In the genomic region with DNA sequence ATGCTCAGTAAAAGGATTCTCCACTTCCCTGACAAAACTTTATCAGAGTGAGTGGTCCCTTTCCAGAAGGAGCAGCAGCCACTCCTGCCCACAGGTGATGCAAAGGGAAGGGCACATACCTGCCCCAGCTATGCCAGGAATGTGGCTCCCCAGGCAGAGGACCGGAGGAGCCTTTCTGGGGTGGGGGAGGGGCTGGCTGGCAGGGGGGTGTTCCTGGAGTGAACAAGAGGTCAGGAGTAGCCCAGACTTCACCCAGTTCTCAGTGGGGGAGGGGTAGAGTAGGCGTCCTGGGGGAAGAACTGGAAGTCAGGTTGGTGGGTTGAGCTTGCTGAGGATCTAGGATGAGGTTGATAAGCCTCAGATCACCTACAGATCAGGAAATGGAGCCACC, we compare ENCODE assay signal across 11 mouse cellular contexts. TPM values are rescaled to one million over a fixed set of nuclear protein-coding genes. Genes with fewer than 3 reads are reported as not detected.
DNase-seq lines count a peak whose midpoint lies in the region; ATAC-seq lines count a peak whose summit lies in the region.
"Had no signal": no experiment of that assay in that cellular context is flagged by ENCODE, and none has a peak within 500 bp of the region (broad histone marks: within the 10 kb centered on the region; RNA-seq: fewer than 3 reads in every experiment).

No protein-coding gene starts in this region.

- intact Hi-C loops in left cerebral cortex, postnatal 14 days (cut with DNase I): no loop called here

- DNase-seq in midbrain, embryonic 10.5 days (ENCODE audit: low spot score): no peak
- DNase-seq in left cerebral cortex, postnatal 14 days (ENCODE audit: low spot score in 2 of 2): no peak
- DNase-seq in ovary, postnatal 10 days (ENCODE audit: low spot score): no peak
- DNase-seq: cerebellum, adult 11-12 months; gastrocnemius, postnatal 10 days; layer of hippocampus, postnatal 36 days had no signal

- peaks cover 95% of the 10 kb centered on the region for H3K4me1 ChIP-seq in midbrain, embryonic 10.5 days
- peaks cover 44% of the 10 kb centered on the region for H3K4me1 ChIP-seq in midbrain, embryonic 16.5 days (ENCODE audit: control insufficient read depth, insufficient read depth, low read length)
- H3K4me1 ChIP-seq in intestine, embryonic 16.5 days (ENCODE audit: control insufficient read depth, insufficient read depth, low read length): peaks cover 68% of the 10 kb centered on the region
- peaks cover 68% of the 10 kb centered on the region for H3K4me1 ChIP-seq in limb, embryonic 15.5 days
- peaks cover 55% of the 10 kb centered on the region for H3K4me1 ChIP-seq in stomach, embryonic 15.5 days

- no peak overlapping the region; the same call in 1 of the 2 replicates for H3K27ac ChIP-seq in midbrain, embryonic 10.5 days (replicated peaks)
- no peak overlapping the region for H3K27ac ChIP-seq in midbrain, embryonic 16.5 days (ENCODE audit: low read length)
- peak overlapping the region; percentile 86 for H3K27ac ChIP-seq in intestine, embryonic 16.5 days (ENCODE audit: low read length)
- peak overlapping the region; percentile 66; the same call in 1 of the 2 replicates for H3K27ac ChIP-seq in limb, embryonic 15.5 days
- H3K27ac ChIP-seq in stomach, embryonic 15.5 days: peak overlapping the region; percentile 76

- peaks cover 56% of the 10 kb centered on the region for H3K36me3 ChIP-seq in midbrain, embryonic 10.5 days
- peaks cover 7% of the 10 kb centered on the region; the same call in 1 of the 2 replicates for H3K36me3 ChIP-seq in midbrain, embryonic 16.5 days (ENCODE audit: control insufficient read depth, insufficient read depth, low read length)
- H3K36me3 ChIP-seq in intestine, embryonic 16.5 days (ENCODE audit: control insufficient read depth, insufficient read depth, low read length): peaks cover 4% of the 10 kb centered on the region; the same call in 1 of the 2 replicates
- peaks cover 14% of the 10 kb centered on the region for H3K36me3 ChIP-seq in limb, embryonic 15.5 days
- H3K36me3 ChIP-seq in stomach, embryonic 15.5 days: no peaks in the 10 kb centered on the region

- H3K4me3 ChIP-seq in midbrain, embryonic 10.5 days: 0 out of 2 replicates have a peak overlapping the region, but pooled peaks have one; percentile 4
- H3K4me3 ChIP-seq in midbrain, embryonic 16.5 days (ENCODE audit: low read depth, low read length): no peak overlapping the region
- no peak overlapping the region for H3K4me3 ChIP-seq in intestine, embryonic 16.5 days (ENCODE audit: low read length)
- no peak overlapping the region for H3K4me3 ChIP-seq in limb, embryonic 15.5 days
- no peak overlapping the region for H3K4me3 ChIP-seq in stomach, embryonic 15.5 days (replicated peaks)

- no peak for ATAC-seq in midbrain, embryonic 16.5 days
- no peak for ATAC-seq in intestine, embryonic 16.5 days
- ATAC-seq in limb, embryonic 15.5 days (ENCODE audit: insufficient number of reproducible peaks, low FRiP score, low TSS enrichment, low read depth): no peak
- ATAC-seq in stomach, embryonic 15.5 days (ENCODE audit: insufficient read depth, low FRiP score, low read depth): no peak
- no peak for ATAC-seq in monocyte, adult 5-6 weeks (replicated peaks; ENCODE audit: insufficient number of reproducible peaks, low FRiP score, low TSS enrichment, poor library complexity, severe bottlenecking)

- H3K9ac ChIP-seq in midbrain, embryonic 16.5 days (ENCODE audit: low read depth, low read length): no peak overlapping the region; the same call in 1 of the 2 replicates
- no peak overlapping the region; the same call in 1 of the 2 replicates for H3K9ac ChIP-seq in intestine, embryonic 16.5 days (ENCODE audit: low read depth, low read length)
- no peak overlapping the region for H3K9ac ChIP-seq in limb, embryonic 15.5 days
- no peak overlapping the region for H3K9ac ChIP-seq in stomach, embryonic 15.5 days

- no peaks in the 10 kb centered on the region for H3K9me3 ChIP-seq in midbrain, embryonic 10.5 days (replicated peaks)
- no peaks in the 10 kb centered on the region for H3K9me3 ChIP-seq in midbrain, embryonic 16.5 days (replicated peaks; ENCODE audit: control insufficient read depth, low read length, poor library complexity, severe bottlenecking)
- no peaks in the 10 kb centered on the region for H3K9me3 ChIP-seq in intestine, embryonic 16.5 days (ENCODE audit: control insufficient read depth, low read length)
- no peaks in the 10 kb centered on the region for H3K9me3 ChIP-seq in limb, embryonic 15.5 days
- no peaks in the 10 kb centered on the region for H3K9me3 ChIP-seq in stomach, embryonic 15.5 days

- 31% methylated on average over 2 of the region's 2 CpGs for WGBS in midbrain, embryonic 10.5 days
- WGBS in midbrain, embryonic 16.5 days: 31% methylated on average over 2 of the region's 2 CpGs
- 26% methylated on average over 2 of the region's 2 CpGs for WGBS in intestine, embryonic 16.5 days
- WGBS in limb, embryonic 15.5 days: 9% methylated on average over 2 of the region's 2 CpGs
- 16% methylated on average over 2 of the region's 2 CpGs for WGBS in stomach, embryonic 15.5 days

- H3K4me2 ChIP-seq in midbrain, embryonic 16.5 days (ENCODE audit: low read length): no peak overlapping the region
- H3K4me2 ChIP-seq in intestine, embryonic 16.5 days (ENCODE audit: low read depth, low read length): no peak overlapping the region
- H3K4me2 ChIP-seq in limb, embryonic 15.5 days: no peak overlapping the region; the same call in 1 of the 2 replicates
- 0 out of 2 replicates have a peak overlapping the region, but pooled peaks have one; percentile 29 for H3K4me2 ChIP-seq in stomach, embryonic 15.5 days

- H3K27me3 ChIP-seq in midbrain, embryonic 10.5 days (ENCODE audit: low read depth, poor library complexity, severe bottlenecking): peaks cover 14% of the 10 kb centered on the region; the same call in 1 of the 2 replicates
- H3K27me3 ChIP-seq in midbrain, embryonic 16.5 days (ENCODE audit: control insufficient read depth, insufficient read depth, low read depth, low read length): no peaks in the 10 kb centered on the region
- no peaks in the 10 kb centered on the region for H3K27me3 ChIP-seq in intestine, embryonic 16.5 days (replicated peaks; ENCODE audit: control insufficient read depth, insufficient read depth, low read length)
- H3K27me3 ChIP-seq in limb, embryonic 15.5 days: no peaks in the 10 kb centered on the region
- H3K27me3 ChIP-seq in stomach, embryonic 15.5 days (replicated peaks): no peaks in the 10 kb centered on the region

RNA-seq across cellular contexts. Expression of gene Agrn, which starts 4.1 kb away (rescaled TPM):
- polyA plus RNA-seq in midbrain, embryonic 10.5 days (2016; fragmentation: Nextera tagmentation; extraction: Ambion mirVana): 55.4 and 84.4 TPM in 2 replicates
- polyA plus RNA-seq in midbrain, embryonic 16.5 days (2015; fragmentation: Nextera tagmentation; extraction: Ambion mirVana): 126 and 129 TPM in 2 replicates
- 35.9 and 38.0 TPM in 2 replicates for polyA plus RNA-seq in intestine, embryonic 16.5 days (2015; fragmentation: Nextera tagmentation; extraction: Ambion mirVana)
- polyA plus RNA-seq in limb, embryonic 15.5 days (2015; fragmentation: Nextera tagmentation; extraction: Ambion mirVana): 53.8 and 67.1 TPM in 2 replicates
- 61.7 and 67.8 TPM in 2 replicates for polyA plus RNA-seq in stomach, embryonic 15.5 days (2015; fragmentation: Nextera tagmentation; extraction: Ambion mirVana)
- total RNA-seq in left cerebral cortex, postnatal 14 days (2021): 100 to 1,000 TPM; 184 to 198 TPM
- 1.4 to 8.4 TPM (median 2.7 TPM) in 3 replicates for total RNA-seq in monocyte, adult 5-6 weeks (2017)

RNA-seq across cellular contexts. Expression of gene Isg15, which starts 7.4 kb away (rescaled TPM):
- polyA plus RNA-seq in midbrain, embryonic 10.5 days (2016; fragmentation: Nextera tagmentation; extraction: Ambion mirVana): 0.21 and 0.73 TPM in 2 replicates
- polyA plus RNA-seq in midbrain, embryonic 16.5 days (2015; fragmentation: Nextera tagmentation; extraction: Ambion mirVana): 1.2 and 1.4 TPM in 2 replicates
- polyA plus RNA-seq in intestine, embryonic 16.5 days (2015; fragmentation: Nextera tagmentation; extraction: Ambion mirVana): 1.8 and 2.9 TPM in 2 replicates
- polyA plus RNA-seq in limb, embryonic 15.5 days (2015; fragmentation: Nextera tagmentation; extraction: Ambion mirVana): 3.4 and 3.6 TPM in 2 replicates
- polyA plus RNA-seq in stomach, embryonic 15.5 days (2015; fragmentation: Nextera tagmentation; extraction: Ambion mirVana): 3.2 and 4.8 TPM in 2 replicates
- total RNA-seq in left cerebral cortex, postnatal 14 days (2021): under 1 TPM in 1 of 2 experiments, not detected in 1; 0.66 TPM
- 1.9 to 9.6 TPM (median 2.4 TPM) in 3 replicates for total RNA-seq in monocyte, adult 5-6 weeks (2017)

RNA-seq across cellular contexts. Expression of gene AW011738, which starts 9.9 kb away (rescaled TPM):
- 5.1 and 6.5 TPM in 2 replicates for polyA plus RNA-seq in midbrain, embryonic 10.5 days (2016; fragmentation: Nextera tagmentation; extraction: Ambion mirVana)
- polyA plus RNA-seq in midbrain, embryonic 16.5 days (2015; fragmentation: Nextera tagmentation; extraction: Ambion mirVana): 3.7 and 4.2 TPM in 2 replicates
- polyA plus RNA-seq in intestine, embryonic 16.5 days (2015; fragmentation: Nextera tagmentation; extraction: Ambion mirVana): 2.1 and 2.3 TPM in 2 replicates
- polyA plus RNA-seq in limb, embryonic 15.5 days (2015; fragmentation: Nextera tagmentation; extraction: Ambion mirVana): 3.1 and 4.4 TPM in 2 replicates
- polyA plus RNA-seq in stomach, embryonic 15.5 days (2015; fragmentation: Nextera tagmentation; extraction: Ambion mirVana): 3.0 TPM in 2 replicates
- total RNA-seq in left cerebral cortex, postnatal 14 days (2021): 1 to 10 TPM; 4.0 to 5.0 TPM
- 2.6 to 12.3 TPM (median 3.3 TPM) in 3 replicates for total RNA-seq in monocyte, adult 5-6 weeks (2017)

RNA-seq across cellular contexts. Expression of gene Perm1, which starts 22.5 kb away (rescaled TPM):
- polyA plus RNA-seq in midbrain, embryonic 10.5 days (2016; fragmentation: Nextera tagmentation; extraction: Ambion mirVana): 1.1 and 1.3 TPM in 2 replicates
- 2.0 and 2.7 TPM in 2 replicates for polyA plus RNA-seq in midbrain, embryonic 16.5 days (2015; fragmentation: Nextera tagmentation; extraction: Ambion mirVana)
- 0.20 and 0.35 TPM in 2 replicates for polyA plus RNA-seq in intestine, embryonic 16.5 days (2015; fragmentation: Nextera tagmentation; extraction: Ambion mirVana)
- polyA plus RNA-seq in limb, embryonic 15.5 days (2015; fragmentation: Nextera tagmentation; extraction: Ambion mirVana): 4.7 and 6.7 TPM in 2 replicates
- polyA plus RNA-seq in stomach, embryonic 15.5 days (2015; fragmentation: Nextera tagmentation; extraction: Ambion mirVana): 0.61 and 0.99 TPM in 2 replicates
- total RNA-seq in left cerebral cortex, postnatal 14 days (2021): under 1 TPM; 0.20 to 0.66 TPM
- total RNA-seq in monocyte, adult 5-6 weeks (2017): 0.19 to 0.48 TPM in 2 of 3 replicates, not detected in the other

RNA-seq across cellular contexts. Expression of gene Plekhn1, which starts 41.5 kb away (rescaled TPM):
- 23.2 and 24.4 TPM in 2 replicates for polyA plus RNA-seq in midbrain, embryonic 10.5 days (2016; fragmentation: Nextera tagmentation; extraction: Ambion mirVana)
- polyA plus RNA-seq in midbrain, embryonic 16.5 days (2015; fragmentation: Nextera tagmentation; extraction: Ambion mirVana): 26.8 and 26.9 TPM in 2 replicates
- polyA plus RNA-seq in intestine, embryonic 16.5 days (2015; fragmentation: Nextera tagmentation; extraction: Ambion mirVana): 11.7 and 13.8 TPM in 2 replicates
- polyA plus RNA-seq in limb, embryonic 15.5 days (2015; fragmentation: Nextera tagmentation; extraction: Ambion mirVana): 44.6 and 45.5 TPM in 2 replicates
- 20.0 and 22.1 TPM in 2 replicates for polyA plus RNA-seq in stomach, embryonic 15.5 days (2015; fragmentation: Nextera tagmentation; extraction: Ambion mirVana)
- 10 to 100 TPM; 34.8 to 36.3 TPM for total RNA-seq in left cerebral cortex, postnatal 14 days (2021)
- 4.3 to 17.1 TPM (median 16.9 TPM) in 3 replicates for total RNA-seq in monocyte, adult 5-6 weeks (2017)

Comparison
In these comparisons a context has a peak if more than half of its experiments do, and no peak if none do; other contexts are left out.
1. H3K27ac ChIP-seq: peak in intestine, embryonic 16.5 days (single experiment), limb, embryonic 15.5 days (single experiment) and stomach, embryonic 15.5 days (single experiment); none in midbrain, embryonic 10.5 days (single experiment) and midbrain, embryonic 16.5 days (single experiment).